In the genomic region with DNA sequence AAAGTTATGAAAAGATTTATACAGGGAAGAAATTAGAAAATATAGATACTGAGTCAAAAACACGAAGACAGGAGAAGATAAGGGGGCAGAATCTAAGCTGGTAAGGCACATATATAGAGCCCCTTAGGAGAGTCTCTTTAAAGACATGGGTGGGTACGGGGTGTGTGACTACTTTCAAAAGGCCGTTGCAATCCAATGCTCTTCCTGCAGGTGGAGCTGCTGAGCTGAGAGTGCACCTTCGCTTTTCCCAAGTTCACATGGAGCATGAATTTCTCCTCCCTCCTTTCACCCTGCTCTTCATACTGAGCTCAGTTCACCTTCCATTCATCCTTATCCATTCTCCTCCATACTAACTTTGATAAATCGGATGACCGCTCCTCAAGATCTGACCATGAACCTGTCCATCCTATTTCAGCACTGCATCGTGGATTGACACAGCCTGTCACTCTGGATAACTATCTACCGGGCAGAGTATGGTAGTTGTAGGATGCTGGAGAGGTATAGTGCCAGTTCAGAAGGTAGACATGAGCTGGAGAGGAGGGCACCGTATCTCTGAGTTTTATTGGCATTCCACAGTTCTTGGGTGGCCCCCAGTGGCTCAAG, we compare ENCODE assay signal across 9 mouse cellular contexts.
A peak's percentile ranks its signal among the peaks of the same experiment; 100 is the strongest.
DNase-seq lines count a peak whose midpoint lies in the region; ATAC-seq and TF ChIP-seq lines count a peak whose summit lies in the region.
"Had no signal": no experiment of that assay in that cellular context is flagged by ENCODE, and none has a peak within 500 bp of the region (broad histone marks: within the 10 kb centered on the region; RNA-seq: fewer than 3 reads in every experiment).

No protein-coding gene starts in this region.

- no peak overlapping the region for H3K9ac ChIP-seq in kidney, postnatal 0 days (ENCODE audit: low read depth, low read length)
- H3K9ac ChIP-seq in kidney, embryonic 15.5 days, result no peak overlapping the region
- no peak overlapping the region for H3K9ac ChIP-seq in ES-Bruce4 (ENCODE audit: low read depth, poor library complexity, severe bottlenecking)
- H3K9ac ChIP-seq: lung, embryonic 15.5 days; stomach, embryonic 15.5 days had no signal

- WGBS in kidney, postnatal 0 days, result 83% methylated on average over 9 of the region's 9 CpGs
- 82% methylated on average over 9 of the region's 9 CpGs for WGBS in kidney, embryonic 15.5 days

- no peak overlapping the region for H3K4me3 ChIP-seq in kidney, postnatal 0 days (replicated peaks; ENCODE audit: low read depth, low read length)
- no peak overlapping the region for H3K4me3 ChIP-seq in kidney, embryonic 15.5 days (replicated peaks)
- H3K4me3 ChIP-seq in ES-Bruce4 (ENCODE audit: low read depth, low read length), result no peak overlapping the region
- H3K4me3 ChIP-seq: lung, embryonic 15.5 days; stomach, embryonic 15.5 days had no signal

- H3K9me3 ChIP-seq in kidney, postnatal 0 days (replicated peaks; ENCODE audit: low read length), result no peaks in the 10 kb centered on the region
- no peaks in the 10 kb centered on the region for H3K9me3 ChIP-seq in kidney, embryonic 15.5 days (replicated peaks)
- no peaks in the 10 kb centered on the region for H3K9me3 ChIP-seq in ES-Bruce4 (replicated peaks; ENCODE audit: control insufficient read depth, insufficient read depth, low read length, poor library complexity, severe bottlenecking)
- H3K9me3 ChIP-seq: lung, embryonic 15.5 days; stomach, embryonic 15.5 days had no signal

- peak; percentile 61 for TF ChIP-seq CTCF in kidney, postnatal 0 days (IDR thresholded peaks at IDR 0.05; ENCODE audit: low read depth)
- TF ChIP-seq CTCF in ES-Bruce4 (IDR thresholded peaks at IDR 0.05; ENCODE audit: low read depth, low read length), result peak; percentile 54

- H3K27ac ChIP-seq in kidney, postnatal 0 days, result no peak overlapping the region
- H3K27ac ChIP-seq in kidney, embryonic 15.5 days, result no peak overlapping the region
- H3K27ac ChIP-seq in ES-Bruce4 (ENCODE audit: insufficient read depth, low read length), result no peak overlapping the region
- H3K27ac ChIP-seq: lung, embryonic 15.5 days; stomach, embryonic 15.5 days had no signal

- H3K4me1 ChIP-seq in kidney, postnatal 0 days (replicated peaks; ENCODE audit: insufficient read depth, low read length), result no peaks in the 10 kb centered on the region
- no peaks in the 10 kb centered on the region for H3K4me1 ChIP-seq in kidney, embryonic 15.5 days
- H3K4me1 ChIP-seq in ES-Bruce4 (ENCODE audit: control insufficient read depth, insufficient read depth, low read length), result no peaks in the 10 kb centered on the region
- H3K4me1 ChIP-seq: lung, embryonic 15.5 days; stomach, embryonic 15.5 days had no signal

- no peak for TF ChIP-seq EP300 in ES-Bruce4 (IDR thresholded peaks at IDR 0.05; ENCODE audit: insufficient read depth, low read depth, low read length)

- ATAC-seq in kidney, postnatal 0 days (replicated peaks; ENCODE audit: low FRiP score, low read depth), result no peak
- ATAC-seq in kidney, embryonic 15.5 days (replicated peaks; ENCODE audit: low FRiP score), result no peak
- peak; percentile 70 for ATAC-seq in erythroid progenitor cell, adult 5-6 weeks (replicated peaks; ENCODE audit: low FRiP score, poor library complexity, severe bottlenecking)
- peak; percentile 59; the same call in 1 of the 2 replicates for ATAC-seq in megakaryocyte-erythroid progenitor cell, adult 5-6 weeks (replicated peaks; ENCODE audit: low FRiP score, low TSS enrichment, poor library complexity, severe bottlenecking)

- peak; percentile 6 for DNase-seq in kidney, postnatal 0 days (ENCODE audit: low spot score)
- DNase-seq in ZHBTc4 (ENCODE audit: low read depth, low spot score), result peak; percentile 66
- DNase-seq in Muller cell, postnatal 12 days (ENCODE audit: inconsistent ontology term), result no peak

- TF ChIP-seq POLR2A in ES-Bruce4 (IDR thresholded peaks at IDR 0.05; ENCODE audit: insufficient read depth, low read length), result no peak

- H3K36me3 ChIP-seq in kidney, postnatal 0 days (ENCODE audit: insufficient read depth, low read length), result no peaks in the 10 kb centered on the region
- H3K36me3 ChIP-seq in kidney, embryonic 15.5 days, result no peaks in the 10 kb centered on the region
- no peaks in the 10 kb centered on the region for H3K36me3 ChIP-seq in ES-Bruce4 (ENCODE audit: control insufficient read depth, insufficient read depth, low read length, poor library complexity, severe bottlenecking)
- H3K36me3 ChIP-seq: lung, embryonic 15.5 days; stomach, embryonic 15.5 days had no signal

- no peak overlapping the region for H3K4me2 ChIP-seq in kidney, postnatal 0 days (ENCODE audit: low read length)
- H3K4me2 ChIP-seq in kidney, embryonic 15.5 days, result no peak overlapping the region
- H3K4me2 ChIP-seq: lung, embryonic 15.5 days; stomach, embryonic 15.5 days had no signal

- no peaks in the 10 kb centered on the region for H3K27me3 ChIP-seq in kidney, postnatal 0 days (ENCODE audit: insufficient read depth, low read length)
- H3K27me3 ChIP-seq in kidney, embryonic 15.5 days, result no peaks in the 10 kb centered on the region
- no peaks in the 10 kb centered on the region for H3K27me3 ChIP-seq in ES-Bruce4 (ENCODE audit: control insufficient read depth, insufficient read depth, low read length, poor library complexity, severe bottlenecking)
- H3K27me3 ChIP-seq: lung, embryonic 15.5 days; stomach, embryonic 15.5 days had no signal

Comparison
In these comparisons a context has a peak if more than half of its experiments do, and no peak if none do; other contexts are left out.
1. ATAC-seq: peak in erythroid progenitor cell, adult 5-6 weeks (single experiment) and megakaryocyte-erythroid progenitor cell, adult 5-6 weeks (single experiment); none in kidney, postnatal 0 days (single experiment) and kidney, embryonic 15.5 days (single experiment).